Mouse (Mus musculus) megakaryocyte, adult 5-6 weeks (primary cell): ENCODE results near the gene Cabp4. TPM values are rescaled to one million over a fixed set of nuclear protein-coding genes. Genes with fewer than 3 reads are reported as not detected.

Experiments used
- ATAC-seq: 2 replicates; pipeline ENCODE4 v1.8.0; 2016; ENCODE audit warnings: mild to moderate bottlenecking, inconsistent platforms; ENCODE audit not compliant: poor library complexity, severe bottlenecking
- total RNA-seq, 2 experiments: library from RNA; stranded (forward) in 1 of 2; stranded (reverse) in 1 of 2; fragments of 153-499, 151-499 nt in 1 of 2; fragments of 221-1000, 200-1000 nt in 1 of 2; gene quantifications; 2 replicates each; pipeline versions ENCODE4 v1.2.3 to v1.2.4; 2015 to 2017

Cabp4 gene
- total RNA-seq, 2 experiments from 2014 or later = 0.22 TPM; not detected in 1

DNA sequence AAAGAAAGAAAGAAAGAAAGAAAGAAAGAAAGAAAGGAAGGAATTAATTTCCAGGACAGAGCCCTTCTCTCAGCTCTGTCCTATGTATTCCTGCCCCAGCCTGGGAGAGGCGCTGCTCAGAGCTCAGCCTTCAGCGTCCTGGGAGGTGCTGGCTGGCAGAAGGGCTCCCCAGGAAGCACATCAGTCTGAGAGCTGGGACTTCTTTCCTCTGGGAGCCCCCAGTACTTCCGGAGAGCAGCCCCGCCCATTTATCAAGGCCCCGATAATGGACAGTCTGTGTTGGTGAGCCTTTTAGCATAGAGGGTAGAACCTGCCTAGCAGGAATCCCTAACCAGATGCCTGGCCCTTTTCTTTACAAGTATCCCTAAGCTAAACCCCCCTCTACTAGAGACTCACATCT, 55.7 kb downstream of the Cabp4 start:
- no peak for ATAC-seq

DNA sequence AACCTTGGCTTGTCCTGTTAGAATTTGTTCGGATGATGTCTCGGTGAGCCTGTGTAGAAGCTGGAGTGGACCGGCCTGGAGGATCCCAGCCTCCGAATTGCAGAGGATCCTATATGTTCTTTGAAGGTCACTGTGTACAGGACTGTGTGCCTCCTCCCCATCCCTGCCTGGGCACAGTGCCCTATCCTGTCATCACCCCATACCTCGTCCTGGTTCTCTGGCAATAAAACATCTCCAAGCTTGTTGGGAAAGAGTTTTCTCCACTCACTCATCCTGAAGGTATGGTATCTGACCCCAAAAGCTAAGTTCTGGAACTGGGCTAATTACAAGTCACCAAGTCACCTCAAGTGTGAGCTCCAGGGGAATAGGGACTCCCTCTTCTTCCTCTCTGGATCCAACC, 56.7 kb downstream of the Cabp4 start:
- no peak for ATAC-seq

DNA sequence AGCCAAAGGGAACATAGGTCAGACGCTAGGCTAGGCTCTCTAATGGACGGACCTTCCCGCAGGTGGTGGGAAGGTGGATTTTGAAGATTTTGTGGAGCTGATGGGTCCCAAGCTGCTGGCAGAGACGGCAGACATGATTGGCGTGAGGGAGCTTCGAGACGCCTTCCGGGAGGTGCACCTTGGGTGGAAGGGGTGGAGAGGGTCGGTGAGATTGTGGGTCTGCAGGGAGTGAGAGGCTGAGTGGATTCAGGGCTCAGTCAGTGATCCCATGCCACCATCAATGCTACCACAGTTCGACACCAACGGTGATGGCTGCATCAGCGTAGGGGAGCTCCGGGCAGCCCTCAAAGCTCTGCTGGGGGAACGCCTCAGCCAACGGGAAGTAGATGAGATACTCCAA, 57.7 kb downstream of the Cabp4 start:
- ATAC-seq = no peak

Other genes with a start within 250 kb of the Cabp4 start
Only the 30 nearest of the 33 such genes appear.
- gene Unc93b1, start 208.8 kb downstream of the Cabp4 start, total RNA-seq (2015) = 242 and 258 TPM in 2 replicates
- 447 and 483 TPM in 2 replicates for gene Unc93b1, start 208.8 kb downstream of the Cabp4 start, total RNA-seq (2017)
- gene Aldh3b3, start 185.4 kb downstream of the Cabp4 start, total RNA-seq (2015) = 1.4 and 2.7 TPM in 2 replicates
- 2.4 TPM in 2 replicates for gene Aldh3b3, start 185.4 kb downstream of the Cabp4 start, total RNA-seq (2017)
- gene Aldh3b2, start 171.7 kb downstream of the Cabp4 start, total RNA-seq (2015) = 0.18 and 2.2 TPM in 2 replicates
- 0.28 and 0.55 TPM in 2 replicates for gene Aldh3b2, start 171.7 kb downstream of the Cabp4 start, total RNA-seq (2017)
- gene Acy3, start 157.5 kb downstream of the Cabp4 start, total RNA-seq (2015) = 0.51 and 0.62 TPM in 2 replicates
- not detected in 2 replicates for gene Acy3, start 157.5 kb downstream of the Cabp4 start, total RNA-seq (2017)
- gene Tbx10, start 151.3 kb downstream of the Cabp4 start, total RNA-seq (2015) = not detected in 2 replicates
- gene Tbx10, start 151.3 kb downstream of the Cabp4 start, total RNA-seq (2017) = not detected in 2 replicates
- 8.6 and 13.4 TPM in 2 replicates for gene Nudt8, start 143.5 kb downstream of the Cabp4 start, total RNA-seq (2015)
- 4.9 and 5.7 TPM in 2 replicates for gene Nudt8, start 143.5 kb downstream of the Cabp4 start, total RNA-seq (2017)
- 0.45 TPM in 1 of 2 replicates, not detected in the other for gene Gm49405, start 143.4 kb downstream of the Cabp4 start, total RNA-seq (2015)
- gene Gm49405, start 143.4 kb downstream of the Cabp4 start, total RNA-seq (2017) = 0.28 and 1.2 TPM in 2 replicates
- 1.2 and 1.5 TPM in 2 replicates for gene Doc2g, start 140.7 kb downstream of the Cabp4 start, total RNA-seq (2015)
- gene Doc2g, start 140.7 kb downstream of the Cabp4 start, total RNA-seq (2017) = 0.18 and 0.37 TPM in 2 replicates
- 82.1 and 103 TPM in 2 replicates for gene Ndufv1, start 131.2 kb downstream of the Cabp4 start, total RNA-seq (2015)
- gene Ndufv1, start 131.2 kb downstream of the Cabp4 start, total RNA-seq (2017) = 151 and 169 TPM in 2 replicates
- gene Gstp1, start 106.0 kb downstream of the Cabp4 start, total RNA-seq (2015) = 257 and 287 TPM in 2 replicates
- 69.5 and 80.2 TPM in 2 replicates for gene Gstp1, start 106.0 kb downstream of the Cabp4 start, total RNA-seq (2017)
- 4.8 TPM in 1 of 2 replicates, not detected in the other for gene Gstp2, start 98.0 kb downstream of the Cabp4 start, total RNA-seq (2015)
- gene Gstp2, start 98.0 kb downstream of the Cabp4 start, total RNA-seq (2017) = 1.8 TPM in 1 of 2 replicates, not detected in the other
- gene Gstp3, start 84.5 kb downstream of the Cabp4 start, total RNA-seq (2015) = 3.0 and 5.0 TPM in 2 replicates
- gene Gstp3, start 84.5 kb downstream of the Cabp4 start, total RNA-seq (2017) = 4.0 and 4.5 TPM in 2 replicates
- gene Cabp2, start 62.5 kb downstream of the Cabp4 start, total RNA-seq (2015) = not detected in 2 replicates
- not detected in 2 replicates for gene Cabp2, start 62.5 kb downstream of the Cabp4 start, total RNA-seq (2017)
- 245 and 277 TPM in 2 replicates for gene Cdk2ap2, start 46.9 kb downstream of the Cabp4 start, total RNA-seq (2015)
- 72.9 and 83.4 TPM in 2 replicates for gene Cdk2ap2, start 46.9 kb downstream of the Cabp4 start, total RNA-seq (2017)
- 38.3 and 47.7 TPM in 2 replicates for gene Pitpnm1, start 44.0 kb downstream of the Cabp4 start, total RNA-seq (2015)
- 30.2 and 38.9 TPM in 2 replicates for gene Pitpnm1, start 44.0 kb downstream of the Cabp4 start, total RNA-seq (2017)
- 111 and 139 TPM in 2 replicates for gene Aip, start 18.2 kb downstream of the Cabp4 start, total RNA-seq (2015)
- gene Aip, start 18.2 kb downstream of the Cabp4 start, total RNA-seq (2017) = 72.5 and 76.7 TPM in 2 replicates
- gene Gpr152, start 4.2 kb downstream of the Cabp4 start, total RNA-seq (2015) = not detected in 2 replicates
- not detected in 2 replicates for gene Gpr152, start 4.2 kb downstream of the Cabp4 start, total RNA-seq (2017)
- gene Coro1b, start 4.6 kb upstream of the Cabp4 start, total RNA-seq (2015) = 279 and 345 TPM in 2 replicates
- 142 and 161 TPM in 2 replicates for gene Coro1b, start 4.6 kb upstream of the Cabp4 start, total RNA-seq (2017)
- gene Ptprcap, start 9.6 kb upstream of the Cabp4 start, total RNA-seq (2015) = 30.5 and 42.1 TPM in 2 replicates
- 43.9 and 44.8 TPM in 2 replicates for gene Ptprcap, start 9.6 kb upstream of the Cabp4 start, total RNA-seq (2017)
- gene Rps6kb2, start 19.3 kb upstream of the Cabp4 start, total RNA-seq (2015) = 21.0 and 26.7 TPM in 2 replicates
- 21.0 and 25.0 TPM in 2 replicates for gene Rps6kb2, start 19.3 kb upstream of the Cabp4 start, total RNA-seq (2017)
- 3.9 and 4.7 TPM in 2 replicates for gene Carns1, start 31.4 kb upstream of the Cabp4 start, total RNA-seq (2015)
- 1.3 and 2.0 TPM in 2 replicates for gene Carns1, start 31.4 kb upstream of the Cabp4 start, total RNA-seq (2017)
- gene Tbc1d10c, start 47.3 kb upstream of the Cabp4 start, total RNA-seq (2015) = 52.8 and 59.9 TPM in 2 replicates
- gene Tbc1d10c, start 47.3 kb upstream of the Cabp4 start, total RNA-seq (2017) = 21.5 and 33.5 TPM in 2 replicates
- 496 and 536 TPM in 2 replicates for gene Ppp1ca, start 48.0 kb upstream of the Cabp4 start, total RNA-seq (2015)
- gene Ppp1ca, start 48.0 kb upstream of the Cabp4 start, total RNA-seq (2017) = 639 and 705 TPM in 2 replicates
- gene Rad9a, start 57.6 kb upstream of the Cabp4 start, total RNA-seq (2015) = 32.8 and 36.7 TPM in 2 replicates
- gene Rad9a, start 57.6 kb upstream of the Cabp4 start, total RNA-seq (2017) = 21.4 and 22.8 TPM in 2 replicates
- gene Clcf1, start 70.2 kb upstream of the Cabp4 start, total RNA-seq (2015) = 1.4 and 2.9 TPM in 2 replicates
- gene Clcf1, start 70.2 kb upstream of the Cabp4 start, total RNA-seq (2017) = 0.40 and 2.2 TPM in 2 replicates
- not detected in 2 replicates for gene AC109138.7, start 70.3 kb upstream of the Cabp4 start, total RNA-seq (2015)
- not detected in 2 replicates for gene AC109138.7, start 70.3 kb upstream of the Cabp4 start, total RNA-seq (2017)
- 98.9 and 105 TPM in 2 replicates for gene Pold4, start 87.9 kb upstream of the Cabp4 start, total RNA-seq (2015)
- 102 and 122 TPM in 2 replicates for gene Pold4, start 87.9 kb upstream of the Cabp4 start, total RNA-seq (2017)
- gene Ssh3, start 125.1 kb upstream of the Cabp4 start, total RNA-seq (2015) = 15.9 and 16.5 TPM in 2 replicates
- gene Ssh3, start 125.1 kb upstream of the Cabp4 start, total RNA-seq (2017) = 17.2 and 19.8 TPM in 2 replicates
- 6.5 and 7.2 TPM in 2 replicates for gene Ankrd13d, start 139.1 kb upstream of the Cabp4 start, total RNA-seq (2015)
- gene Ankrd13d, start 139.1 kb upstream of the Cabp4 start, total RNA-seq (2017) = 8.7 and 10.5 TPM in 2 replicates
- 278 TPM in 2 replicates for gene Grk2, start 162.2 kb upstream of the Cabp4 start, total RNA-seq (2015)
- gene Grk2, start 162.2 kb upstream of the Cabp4 start, total RNA-seq (2017) = 231 and 296 TPM in 2 replicates